Mouse (Mus musculus) c-Kit-positive CD71-positive TER-119-negative erythroid progenitor cells, embryonic 14.5 days (primary cell): ENCODE measurements at regions not wholly inside any gene's neighbourhood (a gene's known extent, or its start where the extent isn't known, plus 50 kb on each side); places are given as distances from the start of the nearest gene placed in this dataset.
A peak's percentile ranks its signal among the peaks of the same experiment; 100 is the strongest.

Experiments
- DNase-seq: peaks from one replicate; pipeline ENCODE4 v3.0.0-alpha.2; 2013; ENCODE audit warnings: low read depth

DNA sequence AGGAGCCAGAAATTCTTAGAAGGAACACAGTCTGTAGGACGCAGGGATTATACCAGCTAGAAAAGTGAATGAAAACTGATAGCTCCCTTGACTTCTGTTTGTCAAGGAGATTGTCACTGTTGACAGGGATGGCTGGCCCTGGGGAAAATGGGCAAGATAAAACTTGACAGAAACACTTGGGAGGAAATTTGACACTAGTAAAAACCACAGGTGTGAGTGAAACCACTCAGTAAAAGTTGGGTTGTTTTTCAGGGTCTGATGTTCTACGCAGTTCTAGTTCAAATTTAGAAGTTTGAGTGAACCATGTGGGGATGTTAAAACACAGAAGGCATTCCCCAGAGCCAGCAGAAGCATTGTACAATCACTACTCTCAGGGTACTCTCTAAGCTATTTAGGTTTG lies 246.6 kb upstream of the Prep start:
- DNase-seq: no peak

DNA sequence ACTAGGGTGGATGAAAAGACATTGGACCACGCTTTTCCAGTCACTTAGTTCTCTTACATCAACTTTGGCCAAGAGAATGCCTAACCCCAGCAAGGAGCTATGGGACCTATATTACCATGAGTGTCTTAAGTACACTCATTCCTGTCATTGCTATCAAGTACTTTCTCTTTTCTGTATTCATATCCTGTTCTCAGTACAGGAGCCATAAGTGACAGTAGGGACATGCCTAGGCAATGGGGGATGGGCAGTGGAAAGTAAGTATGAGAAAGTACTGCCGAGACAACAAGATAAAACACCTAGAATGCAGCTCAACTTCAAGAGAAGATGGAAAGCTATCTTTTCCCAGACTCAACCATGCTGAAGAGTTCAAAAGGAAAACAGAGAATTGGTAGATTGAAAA lies 247.6 kb upstream of the Prep start:
- no peak for DNase-seq

DNA sequence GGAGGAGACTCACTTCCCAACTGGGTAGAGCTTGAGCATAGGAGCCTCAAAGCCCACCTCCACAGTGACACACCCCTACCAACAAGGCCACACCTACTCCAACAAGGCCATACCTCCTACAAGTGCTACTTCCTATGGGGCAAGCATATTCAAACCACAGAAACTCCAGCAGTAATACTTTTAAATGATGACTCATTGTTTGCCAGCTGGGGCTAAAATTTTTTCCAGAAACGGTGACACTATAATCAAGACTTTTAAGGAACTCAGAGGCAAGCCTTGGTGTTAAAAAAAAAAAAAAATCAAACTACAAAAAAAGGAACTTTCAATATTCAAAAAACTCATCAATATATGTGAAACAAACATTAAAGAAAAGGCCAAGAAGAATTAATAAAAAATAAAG lies 248.4 kb upstream of the Prep start:
- no peak for DNase-seq

DNA sequence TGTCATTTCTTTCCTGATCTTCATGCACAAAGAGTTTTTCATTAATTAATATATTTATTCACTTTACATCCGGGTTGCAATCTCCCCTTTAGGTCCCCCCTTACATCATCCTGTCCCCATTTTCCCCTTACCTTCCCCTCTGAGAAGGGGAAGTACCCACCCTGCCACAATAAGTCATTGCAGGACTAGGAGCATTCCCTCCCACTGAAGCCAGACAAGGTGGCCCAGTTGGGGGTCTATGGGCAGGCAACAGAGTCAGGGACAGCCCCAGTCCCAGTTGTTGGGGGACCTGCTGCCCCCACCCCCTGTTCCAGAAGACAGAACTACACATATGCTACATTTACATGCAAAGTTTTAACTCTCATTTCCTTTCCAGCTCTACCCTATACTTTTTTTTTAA lies 267.9 kb upstream of the Prdm1 start:
- no peak for DNase-seq

DNA sequence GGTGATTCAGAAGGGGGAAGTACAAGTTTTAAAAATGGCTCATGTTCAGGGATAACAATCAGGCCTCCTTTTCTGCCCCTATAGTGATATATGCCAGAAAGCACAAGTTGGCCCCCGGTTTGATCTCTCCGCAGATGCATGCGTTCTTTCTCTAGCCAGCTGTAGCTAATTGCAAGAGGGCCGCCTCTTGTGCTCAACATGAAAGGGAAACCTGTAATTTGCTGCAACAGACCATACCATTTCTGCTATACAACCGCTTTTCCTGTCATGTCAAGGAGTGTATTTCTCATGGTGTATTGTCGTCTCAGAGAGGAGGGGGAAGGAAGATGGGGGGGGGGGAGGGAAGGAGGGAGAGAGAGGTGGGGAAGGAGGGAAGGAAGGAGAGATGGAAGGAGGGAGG lies 257.1 kb upstream of the Prdm1 start:
- no peak for DNase-seq

DNA sequence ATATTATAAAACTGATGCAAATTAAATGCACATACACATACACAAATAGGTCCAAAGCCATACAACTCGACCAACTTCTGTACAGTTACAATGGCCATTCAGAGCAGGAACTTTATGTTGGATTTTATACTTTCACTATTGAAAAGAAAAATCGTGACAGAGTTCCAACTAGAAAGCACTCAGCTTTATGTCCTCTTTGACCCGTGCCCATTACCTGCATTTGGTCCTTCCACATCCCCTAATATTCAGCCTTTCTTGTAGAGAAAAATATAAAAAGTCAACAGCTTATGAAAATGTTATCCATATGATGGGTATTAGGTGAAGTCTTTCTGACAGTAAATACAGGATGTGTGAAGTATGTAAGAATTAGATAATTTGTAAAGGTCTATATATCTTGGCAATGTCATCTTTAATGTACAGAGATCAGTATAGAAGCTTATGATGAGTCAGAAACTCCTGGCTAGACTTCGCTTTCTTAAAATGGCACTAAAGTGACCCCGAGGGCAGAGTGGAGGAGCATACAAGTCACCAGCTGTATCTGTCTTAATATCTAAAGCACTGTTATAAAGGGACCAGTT lies 252.2 kb upstream of the Prdm1 start:
- no peak for DNase-seq

DNA sequence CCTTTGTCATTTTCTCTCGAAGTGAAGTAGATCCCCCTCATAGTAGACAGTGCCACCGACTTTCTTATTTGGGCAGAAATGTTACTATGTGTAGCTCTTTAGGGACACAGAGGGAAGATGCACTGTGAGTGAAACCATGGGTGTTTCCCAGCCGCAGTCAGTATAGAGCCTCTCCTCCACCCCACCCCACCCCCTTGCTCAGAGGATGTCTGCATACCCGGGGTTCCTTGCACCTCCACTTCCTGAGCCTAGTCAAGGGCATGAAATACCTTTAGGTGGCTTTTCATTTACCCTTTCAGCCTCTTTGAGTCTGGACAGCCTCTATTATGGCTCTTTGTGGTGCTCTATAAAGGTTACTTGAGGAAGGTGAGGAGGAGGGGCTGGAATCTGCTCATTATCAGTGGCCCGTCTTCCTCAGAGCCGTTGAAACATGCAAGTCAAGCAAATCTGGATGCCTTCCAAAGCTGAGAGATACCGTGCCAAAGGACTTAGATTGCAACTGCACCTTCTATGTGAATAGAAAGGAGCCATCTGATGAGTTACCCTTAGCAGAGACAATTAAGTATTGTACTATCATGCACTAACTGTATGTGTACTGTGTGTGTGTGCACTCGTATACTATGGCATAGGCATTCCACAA lies 251.4 kb upstream of the Prdm1 start:
- no peak for DNase-seq

DNA sequence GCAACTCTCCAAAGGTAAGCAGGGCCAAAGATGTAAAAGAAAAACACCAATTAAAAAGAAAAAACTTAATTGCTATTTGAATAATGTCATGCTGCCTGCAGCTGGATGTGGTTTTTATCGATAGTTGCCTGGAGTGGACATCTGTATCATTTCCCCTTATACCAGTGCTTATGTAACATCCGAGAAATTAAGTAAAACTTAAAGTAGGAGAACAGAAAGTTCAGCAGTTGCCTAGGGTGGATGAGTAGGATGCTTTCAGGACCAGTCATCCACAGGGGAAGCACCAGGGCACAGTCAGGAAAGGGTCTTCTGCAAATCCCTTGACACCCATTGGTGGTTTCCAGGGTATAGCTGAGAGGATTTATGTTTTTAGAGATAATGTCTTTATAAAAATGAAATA lies 248.9 kb upstream of the Prdm1 start:
- DNase-seq: no peak

DNA sequence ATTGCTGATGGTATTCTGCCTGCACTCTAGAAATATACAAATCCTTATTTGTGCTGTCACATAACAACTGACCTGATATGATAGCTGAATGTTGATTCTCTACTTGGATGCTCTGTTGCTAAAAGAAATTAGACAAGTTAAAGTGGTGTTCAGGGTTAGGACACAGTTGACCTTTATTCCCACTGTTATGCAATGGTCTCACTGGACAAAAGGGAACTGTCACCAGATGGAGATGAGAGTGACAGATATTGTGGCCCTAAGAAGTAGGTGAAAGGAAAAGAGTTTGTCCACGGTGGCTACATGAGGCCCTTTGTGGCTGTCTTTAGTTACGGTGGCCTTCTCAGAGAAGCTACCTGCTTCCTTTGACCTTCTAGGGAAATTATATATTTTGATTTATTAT lies 247.9 kb upstream of the Prdm1 start:
- DNase-seq: no peak

DNA sequence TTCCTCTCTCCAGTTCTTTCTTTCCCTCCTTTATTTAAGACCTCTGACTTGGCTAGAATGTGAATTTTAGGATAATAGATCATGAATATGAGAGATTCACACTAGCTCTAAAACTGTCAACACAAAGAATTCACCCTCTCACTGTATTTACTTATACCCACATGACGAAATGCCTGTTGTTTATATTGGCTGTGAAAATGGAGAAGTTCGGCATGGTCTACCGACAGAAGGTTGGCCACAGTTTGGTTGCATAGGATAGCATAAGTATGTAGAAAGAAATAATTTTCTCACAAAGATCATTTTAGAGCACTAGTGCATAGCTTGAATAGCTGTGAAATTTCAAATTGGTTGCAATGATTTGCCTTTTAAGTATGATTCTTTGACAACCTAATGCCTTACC lies 237.2 kb upstream of the Prdm1 start:
- no peak for DNase-seq

DNA sequence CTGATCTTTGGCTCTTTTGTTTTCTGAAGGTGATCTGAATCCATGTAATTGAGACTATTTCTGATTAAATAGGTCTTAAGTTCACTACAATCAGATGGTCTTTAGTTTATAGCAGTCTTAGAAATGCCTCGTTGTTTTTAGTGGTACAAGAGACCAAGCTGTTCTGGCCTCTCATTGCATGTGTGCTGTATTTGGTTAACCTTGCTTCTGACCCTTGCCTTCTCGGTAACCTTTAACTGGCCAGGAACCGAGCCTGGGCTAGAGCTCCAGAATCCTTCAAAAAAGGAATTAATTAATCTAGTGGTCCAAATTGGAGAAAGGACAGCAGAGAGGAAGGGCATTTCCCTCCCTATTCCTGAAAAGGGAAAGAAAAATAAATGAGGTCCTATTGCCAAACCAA lies 234.8 kb upstream of the Prdm1 start:
- no peak for DNase-seq

DNA sequence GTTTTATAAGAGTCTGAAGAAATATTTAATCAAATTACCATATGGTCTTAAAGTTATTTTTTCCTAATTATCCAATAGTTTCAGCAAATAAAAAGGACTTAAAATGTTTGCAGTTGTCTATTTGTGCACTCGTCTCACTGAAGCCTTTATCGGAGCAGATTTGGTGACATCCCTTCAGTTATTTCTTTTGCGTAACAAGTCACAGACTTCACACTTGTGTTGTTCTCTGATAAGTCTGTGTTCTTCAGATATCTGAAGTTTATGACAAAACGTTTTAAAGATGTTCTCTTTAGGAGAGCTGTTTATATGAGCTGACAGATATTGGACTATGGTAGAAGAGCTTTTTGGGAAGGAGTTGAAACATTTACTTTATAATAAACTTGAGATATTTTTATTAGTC lies 233.8 kb upstream of the Prdm1 start:
- peak; percentile 52 for DNase-seq

DNA sequence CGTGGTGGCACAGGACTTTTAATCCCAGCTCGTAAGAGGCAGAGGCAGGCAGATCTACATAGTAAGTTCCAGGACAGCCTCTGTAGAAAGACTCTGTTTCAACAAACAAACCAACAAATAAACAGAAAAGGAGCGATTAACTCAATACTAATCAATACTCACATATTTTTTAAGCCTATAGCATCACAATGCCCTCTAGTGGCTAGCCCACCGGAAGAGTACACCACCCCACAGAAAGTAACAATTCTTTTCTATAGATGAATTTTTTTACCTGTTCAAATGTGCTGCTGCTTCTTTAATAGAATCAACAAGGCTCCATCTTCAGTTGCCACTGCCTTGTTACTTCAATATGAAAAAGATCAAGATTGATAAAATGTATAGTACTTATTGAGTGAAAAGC lies 233.0 kb upstream of the Prdm1 start:
- DNase-seq: no peak

DNA sequence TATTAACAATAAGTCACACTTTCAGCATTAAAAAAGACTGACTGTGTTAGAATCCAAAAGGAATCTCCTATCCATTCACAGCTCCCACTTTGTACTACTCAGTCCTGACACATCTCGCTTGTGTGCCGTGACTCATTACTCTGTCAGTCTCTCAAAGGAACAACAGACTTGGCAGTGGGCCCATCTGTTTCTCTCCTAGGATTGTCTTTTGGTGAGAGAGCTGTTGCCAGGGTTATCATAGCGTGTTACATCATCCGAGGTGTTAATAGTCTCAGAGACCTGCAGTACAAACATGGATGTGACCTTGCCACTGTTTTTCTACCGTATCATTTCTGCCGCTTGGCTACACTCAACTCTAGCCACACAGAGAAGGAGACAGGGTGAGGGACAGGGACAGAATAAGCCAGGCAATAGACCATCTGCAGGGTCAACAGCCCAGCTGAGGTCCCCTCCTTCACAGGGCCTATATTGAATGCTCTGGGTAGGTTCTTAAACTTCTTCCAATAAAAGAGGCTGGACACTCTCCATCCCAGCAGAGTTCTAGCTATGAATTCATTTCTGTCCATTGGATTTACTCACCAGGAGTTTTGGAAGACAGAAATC lies 227.2 kb upstream of the Prdm1 start:
- no peak for DNase-seq

DNA sequence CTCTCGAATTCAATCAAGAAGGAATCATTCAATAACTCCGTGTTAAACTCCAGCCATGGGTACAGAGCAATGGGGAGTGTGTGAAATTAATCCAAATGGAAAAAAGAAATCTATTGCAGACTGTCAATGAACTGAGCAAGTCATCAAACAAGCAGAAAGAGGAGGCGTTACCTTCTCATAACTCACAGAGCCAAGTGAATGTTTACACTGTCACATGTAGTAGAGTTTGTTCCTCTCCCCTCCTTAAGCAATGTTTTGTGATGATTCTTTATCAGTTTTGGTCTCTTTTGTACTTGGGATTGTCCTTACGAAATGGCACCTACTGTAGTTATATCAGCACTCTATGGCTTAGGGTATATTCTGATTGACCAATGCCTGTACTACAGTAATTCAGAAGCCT lies 226.6 kb upstream of the Prdm1 start:
- DNase-seq: no peak

DNA sequence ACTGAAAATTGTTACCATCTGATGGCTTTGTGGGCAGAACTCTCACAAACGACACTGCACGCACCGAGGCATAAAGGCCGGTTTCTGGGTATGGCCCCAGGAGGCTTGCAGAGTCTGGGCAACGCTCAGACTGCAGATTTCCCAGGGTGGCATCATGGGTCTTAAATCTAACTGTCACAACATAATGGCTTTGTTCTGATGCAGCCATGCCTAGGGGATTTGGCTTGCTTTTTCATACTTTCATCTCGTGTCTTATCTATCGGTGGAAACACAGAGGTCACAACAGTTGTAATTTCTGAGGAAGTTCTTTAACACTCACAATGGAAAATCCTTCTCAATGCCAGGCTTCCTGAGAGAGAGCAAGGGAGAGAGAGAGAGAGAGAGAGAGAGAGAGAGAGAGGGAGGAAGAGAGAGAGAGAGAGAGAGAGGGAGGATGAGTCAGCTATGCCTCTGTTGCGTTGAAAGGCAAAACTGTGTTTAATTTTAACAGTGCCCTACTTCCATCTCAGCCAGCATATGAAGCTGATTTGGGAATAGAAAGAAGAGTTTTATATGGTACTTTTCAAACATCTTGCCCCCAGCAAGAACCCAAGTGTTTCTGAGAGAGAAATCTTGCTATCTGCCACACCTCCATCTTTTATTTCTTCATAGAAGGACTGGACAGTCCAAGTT lies 224.6 kb upstream of the Prdm1 start:
- DNase-seq: no peak

DNA sequence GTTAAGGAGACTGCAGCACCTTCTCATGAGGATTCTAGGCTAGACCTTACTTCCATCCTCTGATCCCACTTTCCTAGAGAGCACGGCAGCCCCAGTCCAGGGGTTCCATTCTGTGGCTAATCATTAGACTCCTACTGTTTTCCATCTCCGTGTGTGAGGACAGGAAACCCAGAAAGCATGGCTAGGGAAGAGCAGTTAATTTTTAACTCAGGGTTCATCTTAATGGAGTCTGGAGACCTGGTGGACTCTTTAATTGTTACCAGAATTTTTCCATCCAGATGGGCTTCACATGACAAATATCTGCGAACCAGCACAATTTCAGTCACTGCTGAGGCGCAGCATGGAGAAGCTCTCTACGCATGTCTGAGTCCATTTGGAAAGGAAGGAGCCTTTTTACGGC lies 222.8 kb upstream of the Prdm1 start:
- no peak for DNase-seq

DNA sequence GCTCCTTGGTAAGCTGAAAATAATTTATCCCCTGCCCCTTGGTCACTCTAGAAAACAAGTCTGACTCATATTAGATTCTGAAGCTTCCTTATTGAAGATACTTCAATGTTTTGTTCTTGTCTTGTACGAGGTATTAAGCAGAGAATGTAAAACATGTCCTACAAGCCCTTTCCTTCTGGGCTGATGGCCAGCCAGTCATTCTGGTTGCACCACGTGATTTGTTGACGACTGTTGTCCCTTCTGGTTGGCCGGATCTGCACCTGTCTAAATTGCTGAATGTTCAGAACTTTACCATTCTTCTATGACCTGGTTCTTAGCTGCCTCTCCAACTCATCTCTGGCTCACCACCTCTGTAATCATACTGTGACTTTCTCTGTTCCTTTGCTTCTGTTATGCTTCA lies 220.9 kb upstream of the Prdm1 start:
- DNase-seq: no peak

DNA sequence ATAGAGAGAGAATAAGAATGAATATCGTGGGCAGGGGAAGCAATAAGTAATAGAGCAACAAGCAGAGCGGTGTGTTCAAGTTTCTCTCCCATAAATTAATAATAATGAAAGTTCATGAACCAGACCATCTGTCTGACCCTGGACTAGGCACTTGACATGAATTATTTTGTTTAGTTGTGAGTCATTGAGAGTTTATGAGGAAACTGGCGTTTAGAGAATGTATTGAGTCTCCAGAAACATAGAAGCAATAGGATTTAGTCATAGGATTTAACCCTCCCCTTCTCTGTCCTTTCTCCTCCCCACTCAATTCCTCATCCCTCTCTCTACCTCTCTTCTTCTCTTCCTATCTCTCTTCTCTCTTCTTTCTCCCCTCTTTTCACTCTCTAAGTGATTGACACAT lies 219.1 kb upstream of the Prdm1 start:
- DNase-seq: no peak

DNA sequence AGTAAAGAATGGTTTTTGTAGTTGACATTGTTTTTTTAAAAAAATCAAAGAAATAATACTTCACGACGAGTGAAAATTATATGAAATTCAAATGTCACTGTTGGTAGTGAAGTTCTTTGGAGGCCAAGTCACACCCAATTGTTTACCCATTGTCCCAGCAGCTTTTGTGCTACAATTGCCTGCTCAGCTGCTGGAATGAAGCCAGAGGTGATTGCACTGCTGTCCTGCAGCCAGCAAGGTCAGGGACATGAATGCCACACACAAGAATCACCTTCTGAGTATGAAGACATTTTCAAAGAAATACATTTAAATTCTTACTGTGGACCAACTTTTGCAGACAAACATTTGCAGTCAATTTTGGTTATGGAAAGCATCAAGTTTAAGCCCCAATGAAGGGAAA lies 215.9 kb upstream of the Prdm1 start:
- DNase-seq: no peak

DNA sequence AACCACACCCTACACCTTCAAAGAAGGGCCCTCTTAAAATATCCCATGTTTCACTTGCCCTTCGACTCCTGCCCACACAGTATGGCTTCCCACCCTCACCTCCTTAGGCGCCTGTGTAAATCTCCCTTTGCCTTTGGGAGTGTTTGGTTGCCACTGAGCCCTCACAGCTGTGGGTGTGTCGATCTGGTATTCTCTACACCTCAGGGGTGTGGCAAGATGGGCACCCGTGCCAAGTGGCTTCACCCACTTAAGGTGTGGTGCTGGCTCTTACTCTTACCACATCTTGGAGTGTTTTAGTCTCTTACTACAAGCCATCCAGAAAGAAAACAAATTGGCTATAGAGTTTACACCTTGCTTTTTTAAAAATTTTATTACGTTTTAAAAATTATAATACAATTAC lies 205.3 kb upstream of the Prdm1 start:
- DNase-seq: no peak

DNA sequence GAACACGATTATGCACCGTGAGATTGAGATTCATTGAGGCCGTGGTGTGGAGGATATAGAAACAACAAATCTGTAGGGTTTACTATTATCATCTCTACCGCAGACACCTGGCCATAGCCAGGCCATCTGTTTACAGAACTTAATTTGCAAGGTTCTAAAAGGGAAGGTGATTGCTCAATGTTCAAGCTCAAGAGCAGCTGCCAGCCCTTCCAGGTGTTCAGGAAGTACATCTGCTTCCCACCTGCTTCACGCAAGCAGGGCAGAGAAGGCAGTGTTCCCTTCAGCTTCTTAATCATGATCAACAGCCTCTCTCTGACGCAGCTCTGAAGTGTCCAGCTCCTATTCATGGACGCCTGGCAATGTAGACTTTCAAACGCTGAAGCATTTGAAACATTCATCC lies 202.4 kb upstream of the Prdm1 start:
- no peak for DNase-seq

DNA sequence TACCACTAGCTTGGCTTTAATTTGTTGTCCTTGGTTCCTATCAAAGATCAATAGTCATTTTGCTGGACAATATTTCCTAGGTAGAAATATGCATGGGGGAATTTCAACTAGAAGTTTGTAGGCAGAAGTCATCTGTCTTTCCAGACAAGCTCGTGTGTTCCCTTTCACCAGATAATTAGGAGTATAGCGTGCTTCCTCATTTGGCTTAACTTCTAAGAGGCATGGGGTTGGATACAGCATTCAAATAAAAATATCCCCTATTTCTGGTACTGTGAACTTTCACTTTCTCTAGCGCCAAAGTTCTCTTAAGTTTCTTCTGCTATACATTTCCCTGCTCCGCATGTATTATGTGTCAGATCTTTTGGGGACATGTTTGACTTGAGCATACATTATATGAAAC lies 200.7 kb upstream of the Prdm1 start:
- no peak for DNase-seq

DNA sequence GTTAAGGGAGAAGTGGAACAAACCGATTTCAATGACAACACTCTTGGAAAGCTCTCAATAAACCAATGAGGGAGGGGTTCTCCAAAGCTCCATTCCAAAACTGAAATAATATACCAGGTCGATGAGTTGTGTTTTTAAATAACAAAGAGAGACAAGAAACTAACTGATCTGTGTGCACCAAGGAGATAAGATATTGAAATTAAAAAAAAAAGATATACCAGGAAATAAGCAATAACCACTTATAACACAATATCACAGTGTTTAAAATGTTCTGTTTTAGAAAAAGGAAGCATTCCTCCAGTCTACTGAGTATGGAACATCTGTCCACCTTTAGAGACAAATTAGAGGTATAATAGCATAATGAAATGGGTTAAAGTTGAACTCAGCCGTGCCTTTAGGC lies 196.3 kb upstream of the Prdm1 start:
- DNase-seq: no peak
